Mouse (Mus musculus) liver, postnatal 0 days (tissue): ENCODE measurements around the gene Zbtb37. TPM values are rescaled to one million over a fixed set of nuclear protein-coding genes. Genes with fewer than 3 reads are reported as not detected.

ENCODE experiments used
- ATAC-seq: fragments of 200-750 bp; cut with Nextera tagmentation; 2 replicates; pipeline ENCODE4 v1.8.0; 2017; ENCODE audit warnings: mild to moderate bottlenecking, moderate library complexity
- DNase-seq: peaks from one replicate; pipeline ENCODE4 v3.0.0-alpha.2; 2016
- H3K27ac ChIP-seq: fragments of 300-500 bp; sonication (generic); 2 replicates; pipeline ENCODE4 v1.5.1; 2014; ENCODE audit warnings: antibody characterized with exemption, moderate library complexity, mild to moderate bottlenecking, low read depth
- H3K27me3 ChIP-seq: fragments of 300-500 bp; sonication (generic); 2 replicates; pipeline ENCODE4 v1.6.1; 2014; ENCODE audit warnings: low read length, control low read depth, mixed read lengths; ENCODE audit not compliant: insufficient read depth
- H3K36me3 ChIP-seq: fragments of 300-500 bp; sonication (generic); replicated peaks from 2 replicates; pipeline ENCODE4 v1.6.1; 2014; ENCODE audit warnings: mild to moderate bottlenecking, control low read depth, low read length, moderate library complexity, mixed read lengths; ENCODE audit not compliant: insufficient read depth
- H3K4me1 ChIP-seq: fragments of 300-500 bp; sonication (generic); 2 replicates; pipeline ENCODE4 v1.6.1; 2014; ENCODE audit warnings: antibody characterized with exemption, mild to moderate bottlenecking, control low read depth; ENCODE audit not compliant: insufficient read depth
- H3K4me2 ChIP-seq: fragments of 300-500 bp; sonication (generic); 2 replicates; pipeline ENCODE4 v1.6.1; 2014; ENCODE audit warnings: low read depth, mild to moderate bottlenecking, low read length, moderate library complexity, mixed read lengths
- H3K4me3 ChIP-seq: fragments of 300-500 bp; sonication (generic); 2 replicates; pipeline ENCODE4 v1.5.1; 2014; ENCODE audit warnings: low read depth, low read length
- H3K9ac ChIP-seq: fragments of 300-500 bp; sonication (generic); replicated peaks from 2 replicates; pipeline ENCODE4 v1.6.1; 2014; ENCODE audit warnings: mild to moderate bottlenecking, moderate library complexity
- H3K9me3 ChIP-seq: fragments of 300-500 bp; sonication (generic); 2 replicates; pipeline ENCODE4 v1.6.1; 2016; ENCODE audit warnings: mild to moderate bottlenecking, control low read depth, low read length, mixed read lengths
- CTCF ChIP-seq: sonication (generic); IDR thresholded peaks from 2 replicates; pipeline ENCODE4 v1.5.1; 2016; ENCODE audit warnings: antibody characterized with exemption, low read depth
- EP300 ChIP-seq: IDR thresholded peaks from 2 replicates; pipeline ENCODE4 v1.6.1; 2016; ENCODE audit warnings: antibody characterized with exemption, low read depth, mild to moderate bottlenecking
- WGBS: fragments of 180-500 bp; shearing (Covaris S2); extraction: QIAGEN DNeasy Blood & Tissue Kit; methylation state at CpG from one replicate; pipeline ENCODE4 v1.1.7; 2014; ENCODE audit not compliant: insufficient replicate concordance; 5-methylcytosine and 5-hydroxymethylcytosine counted together
- polyA plus RNA-seq: library from polyadenylated mRNA; unstranded; fragments of >200 nt; fragmentation: Nextera tagmentation; extraction: Ambion mirVana; gene quantifications from 2 replicates; pipeline ENCODE4 v1.2.1, GENCODE M21; 2015

The Zbtb37 gene
- polyA plus RNA-seq, 1 experiment from 2014 or later, result 2.3 TPM

- ATAC-seq (peak; percentile 6; the same call in 1 of the 2 replicates), DNase-seq (peak; percentile 26)
- no peak for TF ChIP-seq EP300
- no peak for TF ChIP-seq CTCF
- H3K9ac ChIP-seq, result no peak overlapping the region
- H3K4me1 ChIP-seq, result peaks cover 11% of the 10 kb centered on the region; the same call in 1 of the 2 replicates
- H3K4me3 ChIP-seq, result no peak overlapping the region
- H3K36me3 ChIP-seq, result peaks cover 45% of the 10 kb centered on the region
- no peaks in the 10 kb centered on the region for H3K9me3 ChIP-seq
- no peak overlapping the region for H3K4me2 ChIP-seq
- 21% methylated on average over 3 of the region's 3 CpGs for WGBS
- H3K27me3 ChIP-seq, result no peaks in the 10 kb centered on the region
- 0 out of 2 replicates have a peak overlapping the region, but pooled peaks have one; percentile 45 for H3K27ac ChIP-seq
Measured at GRCm38 (mm10) chr1:161039741-161040425, 5.2 kb upstream of the Zbtb37 start.

DNA sequence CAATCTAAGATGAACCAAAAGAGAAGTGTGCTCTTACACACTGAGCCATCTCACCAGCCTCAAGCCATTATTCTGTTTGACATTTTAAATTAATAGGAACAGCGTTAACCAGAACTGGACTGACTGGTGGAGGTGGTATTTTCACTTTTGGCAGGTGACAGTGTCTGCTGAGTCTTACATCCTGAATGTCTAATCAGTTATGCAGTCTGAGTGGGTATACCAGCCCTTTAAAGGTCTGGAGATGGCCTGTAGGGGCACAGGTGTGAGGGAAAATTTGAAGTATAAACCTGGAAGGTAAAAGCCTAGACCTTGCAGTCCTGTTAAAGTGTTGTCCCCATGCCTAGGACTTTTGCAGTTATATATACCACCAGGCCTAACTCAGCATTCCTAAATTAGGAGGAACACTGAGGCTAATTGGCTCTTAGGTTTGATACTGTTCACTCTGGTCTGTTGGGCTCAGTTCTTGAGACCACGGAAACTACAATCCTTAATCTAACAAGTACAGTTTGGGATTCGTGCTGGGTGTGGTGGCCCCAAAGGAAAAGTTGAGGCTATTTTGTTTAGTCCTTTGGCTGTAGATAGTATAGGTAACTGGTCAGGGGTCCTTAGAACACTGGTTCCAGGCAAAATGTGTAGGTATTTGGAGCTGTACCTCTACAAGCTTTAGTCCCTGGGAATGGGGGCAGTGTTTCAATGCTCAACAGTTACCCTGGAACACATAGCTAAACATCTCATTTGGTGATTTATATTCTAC is 4.5 kb upstream of the Zbtb37 start:
- no peak overlapping the region for H3K4me2 ChIP-seq
- peaks cover 43% of the 10 kb centered on the region for H3K36me3 ChIP-seq
- DNase-seq (no peak), ATAC-seq (no peak)
- peak overlapping the region; percentile 45; the same call in 1 of the 2 replicates for H3K27ac ChIP-seq
- TF ChIP-seq CTCF (no peak), EP300 (no peak)
- H3K4me1 ChIP-seq, result peaks cover 11% of the 10 kb centered on the region
- 29% methylated on average over 3 of the region's 3 CpGs for WGBS
- H3K4me3 ChIP-seq, result no peak overlapping the region
- no peaks in the 10 kb centered on the region for H3K27me3 ChIP-seq
- no peaks in the 10 kb centered on the region for H3K9me3 ChIP-seq
- no peak overlapping the region for H3K9ac ChIP-seq

DNA sequence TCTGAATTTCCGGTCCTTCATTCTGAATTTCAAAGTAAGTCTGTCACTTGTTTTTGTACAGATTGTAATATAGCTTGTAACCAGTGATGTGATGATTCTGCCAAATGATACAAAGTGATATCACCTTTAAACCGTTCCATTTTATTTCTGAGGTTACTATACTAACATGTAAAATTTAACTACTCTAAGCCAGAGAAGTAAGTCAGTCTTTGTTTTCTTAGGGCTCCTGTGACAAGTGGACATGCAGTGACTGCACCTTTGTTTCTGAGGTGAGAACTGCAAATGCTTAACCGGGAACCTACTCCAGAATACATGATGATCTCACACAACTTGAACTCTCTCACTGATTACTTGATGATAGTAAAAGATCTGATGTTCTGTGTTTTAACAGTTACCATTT is 3.4 kb upstream of the Zbtb37 start:
- ATAC-seq (no peak), DNase-seq (no peak)
- Histone ChIP-seq H3K4me3 (peak overlapping the region; percentile 81; the same call in 1 of the 2 replicates), H3K4me2 (peak overlapping the region; percentile 92), H3K9me3 (no peaks in the 10 kb centered on the region), H3K27me3 (no peaks in the 10 kb centered on the region), H3K4me1 (peaks cover 18% of the 10 kb centered on the region), H3K27ac (no peak overlapping the region), H3K36me3 (peaks cover 43% of the 10 kb centered on the region), H3K9ac (no peak overlapping the region)
- TF ChIP-seq CTCF (no peak), EP300 (no peak)
- 29% methylated on average over 3 of the region's 3 CpGs for WGBS

- H3K27ac ChIP-seq, result no peak overlapping the region
- no peaks in the 10 kb centered on the region for H3K27me3 ChIP-seq
- no peaks in the 10 kb centered on the region for H3K9me3 ChIP-seq
- H3K4me3 ChIP-seq, result peak overlapping the region; percentile 81
- no peak for TF ChIP-seq CTCF
- no peak for TF ChIP-seq EP300
- no peak overlapping the region; the same call in 1 of the 2 replicates for H3K9ac ChIP-seq
- peaks cover 43% of the 10 kb centered on the region for H3K36me3 ChIP-seq
- peaks cover 18% of the 10 kb centered on the region for H3K4me1 ChIP-seq
- WGBS, result 16% methylated on average over 3 of the region's 3 CpGs
- DNase-seq (no peak), ATAC-seq (no peak)
- peak overlapping the region; percentile 92 for H3K4me2 ChIP-seq
Measured at GRCm38 (mm10) chr1:161037599-161037998, 3.0 kb upstream of the Zbtb37 start.

- Histone ChIP-seq H3K36me3 (peaks cover 41% of the 10 kb centered on the region), H3K4me3 (peak overlapping the region; percentile 81), H3K27ac (peak overlapping the region; percentile 95), H3K9ac (peak overlapping the region; percentile 82), H3K27me3 (no peaks in the 10 kb centered on the region), H3K4me1 (peaks cover 18% of the 10 kb centered on the region), H3K9me3 (no peaks in the 10 kb centered on the region), H3K4me2 (peak overlapping the region; percentile 92)
- WGBS, result 0% methylated on average over 1 of the region's 1 CpGs
- no peak for ATAC-seq
- DNase-seq, result no peak
- no peak for TF ChIP-seq EP300
- TF ChIP-seq CTCF, result no peak
Measured at GRCm38 (mm10) chr1:161037026-161037425, 2.4 kb upstream of the Zbtb37 start.

- DNase-seq, result peak; percentile 18
- H3K9me3 ChIP-seq, result no peaks in the 10 kb centered on the region
- no peak for ATAC-seq
- H3K9ac ChIP-seq, result peak overlapping the region; percentile 82
- peaks cover 41% of the 10 kb centered on the region for H3K36me3 ChIP-seq
- peaks cover 18% of the 10 kb centered on the region for H3K4me1 ChIP-seq
- H3K4me2 ChIP-seq, result peak overlapping the region; percentile 92
- TF ChIP-seq CTCF, result no peak
- no peak for TF ChIP-seq EP300
- 0% methylated on average over 5 of the region's 5 CpGs for WGBS
- H3K4me3 ChIP-seq, result peak overlapping the region; percentile 81
- H3K27me3 ChIP-seq, result no peaks in the 10 kb centered on the region
- peak overlapping the region; percentile 95 for H3K27ac ChIP-seq
Measured at GRCm38 (mm10) chr1:161036411-161036841, 1.8 kb upstream of the Zbtb37 start.
